ENCODE assay signal across 9 mouse cellular contexts in genomic region chr1:155722185-155722584, GRCm38 (mm10). TPM values are rescaled to one million over a fixed set of nuclear protein-coding genes. Genes with fewer than 3 reads are reported as not detected.
A peak's percentile ranks its signal among the peaks of the same experiment; 100 is the strongest.
DNase-seq lines count a peak whose midpoint lies in the region; ATAC-seq lines count a peak whose summit lies in the region.
"Had no signal": no experiment of that assay in that cellular context is flagged by ENCODE, and none has a peak within 500 bp of the region (broad histone marks: within the 10 kb centered on the region; RNA-seq: fewer than 3 reads in every experiment).

No protein-coding gene starts in this region.

- no peak overlapping the region for H3K9ac ChIP-seq in heart, embryonic 11.5 days (ENCODE audit: low read depth, low read length)
- H3K9ac ChIP-seq in heart, embryonic 15.5 days: no peak overlapping the region
- H3K9ac ChIP-seq in limb, embryonic 11.5 days (ENCODE audit: low read length): no peak overlapping the region

- H3K36me3 ChIP-seq in heart, embryonic 11.5 days (ENCODE audit: control insufficient read depth, insufficient read depth, low read length): no peaks in the 10 kb centered on the region
- H3K36me3 ChIP-seq in heart, embryonic 15.5 days: no peaks in the 10 kb centered on the region
- no peaks in the 10 kb centered on the region for H3K36me3 ChIP-seq in limb, embryonic 11.5 days (ENCODE audit: control insufficient read depth, insufficient read depth, low read length)

- ATAC-seq in heart, embryonic 11.5 days (replicated peaks; ENCODE audit: insufficient number of reproducible peaks, low FRiP score, low TSS enrichment): no peak
- ATAC-seq in heart, embryonic 15.5 days (replicated peaks; ENCODE audit: insufficient number of reproducible peaks, insufficient read depth, low FRiP score, low read depth): no peak
- 0 out of 2 replicates have a peak, but pooled peaks have one; percentile 42 for ATAC-seq in limb, embryonic 11.5 days (ENCODE audit: insufficient number of reproducible peaks, low FRiP score, low TSS enrichment, low read depth)

- no peaks in the 10 kb centered on the region for H3K4me1 ChIP-seq in heart, embryonic 11.5 days (ENCODE audit: control insufficient read depth, insufficient read depth, low read length)
- no peaks in the 10 kb centered on the region for H3K4me1 ChIP-seq in heart, embryonic 15.5 days (replicated peaks)
- H3K4me1 ChIP-seq in limb, embryonic 11.5 days (ENCODE audit: control insufficient read depth, insufficient read depth, low read length): no peaks in the 10 kb centered on the region

- intact Hi-C loops in heart, postnatal 25 days (cut with DNase I): loop anchor here (5.0 kb wide), 1 partner anchor 145 kb away; no protein-coding TSS in a partner anchor
- intact Hi-C loops in gastrocnemius, postnatal 14 days (cut with DNase I; ENCODE audit: low total_unique reads): loop anchor here (2.0 kb wide), 1 partner anchor 145 kb away; no protein-coding TSS in a partner anchor
- intact Hi-C loops in left cerebral cortex, postnatal 25 days (cut with DNase I): no loop called here

- H3K27ac ChIP-seq in heart, embryonic 11.5 days (ENCODE audit: low read depth, low read length): no peak overlapping the region
- H3K27ac ChIP-seq in heart, embryonic 15.5 days: no peak overlapping the region
- H3K27ac ChIP-seq in limb, embryonic 11.5 days (replicated peaks; ENCODE audit: low read depth, low read length): no peak overlapping the region

- under 1% methylated on average over 13 of the region's 13 CpGs for WGBS in heart, embryonic 11.5 days (ENCODE audit: insufficient replicate concordance)
- under 1% methylated on average over 13 of the region's 13 CpGs for WGBS in heart, embryonic 15.5 days
- under 1% methylated on average over 13 of the region's 13 CpGs for WGBS in limb, embryonic 11.5 days

- no peak for DNase-seq in heart, postnatal 25 days (ENCODE audit: low spot score)
- DNase-seq in adrenal gland, postnatal 25 days: peak; percentile 45
- DNase-seq in limb, embryonic 11.5 days (ENCODE audit: low spot score): peak; percentile 92
- peak; percentile 39 for DNase-seq in naive thymus-derived CD4-positive, alpha-beta T cell, adult 2 months (ENCODE audit: low read depth)
- DNase-seq in gastrocnemius, postnatal 14 days: no peak
- DNase-seq in left cerebral cortex, postnatal 25 days (ENCODE audit: low spot score in 2 of 2): no peak

- peak overlapping the region; percentile 60 for H3K4me2 ChIP-seq in heart, embryonic 11.5 days
- H3K4me2 ChIP-seq in heart, embryonic 15.5 days: peak overlapping the region; percentile 44
- H3K4me2 ChIP-seq in limb, embryonic 11.5 days (ENCODE audit: low read depth, severe bottlenecking): peak overlapping the region; percentile 22; the same call in 1 of the 2 replicates

- no peaks in the 10 kb centered on the region for H3K9me3 ChIP-seq in heart, embryonic 11.5 days (replicated peaks; ENCODE audit: control insufficient read depth, low read length)
- no peaks in the 10 kb centered on the region for H3K9me3 ChIP-seq in heart, embryonic 15.5 days (replicated peaks)
- H3K9me3 ChIP-seq in limb, embryonic 11.5 days (ENCODE audit: control insufficient read depth, low read length): no peaks in the 10 kb centered on the region; the same call in 1 of the 2 replicates

- H3K27me3 ChIP-seq in heart, embryonic 11.5 days (ENCODE audit: control insufficient read depth, insufficient read depth, low read length): peaks cover 32% of the 10 kb centered on the region
- peaks cover 71% of the 10 kb centered on the region for H3K27me3 ChIP-seq in heart, embryonic 15.5 days
- peaks cover 22% of the 10 kb centered on the region for H3K27me3 ChIP-seq in limb, embryonic 11.5 days (ENCODE audit: control insufficient read depth, insufficient read depth, low read length)

- H3K4me3 ChIP-seq in heart, embryonic 11.5 days (ENCODE audit: low read depth, low read length): peak overlapping the region; percentile 26
- H3K4me3 ChIP-seq in heart, embryonic 15.5 days: peak overlapping the region; percentile 12; the same call in 1 of the 2 replicates
- no peak overlapping the region for H3K4me3 ChIP-seq in limb, embryonic 11.5 days (ENCODE audit: low read depth, low read length)

RNA-seq across cellular contexts. Expression of gene Lhx4, which starts 29.3 kb away (rescaled TPM):
- polyA plus RNA-seq in heart, embryonic 11.5 days (2014; fragmentation: Nextera tagmentation; extraction: Ambion mirVana): not detected in 2 replicates
- total RNA-seq in heart, postnatal 25 days (2021): not detected
- total RNA-seq in adrenal gland, postnatal 25 days (2021): 0.06 TPM in 1 of 2 replicates, not detected in the other
- polyA plus RNA-seq in heart, embryonic 15.5 days (2015; fragmentation: Nextera tagmentation; extraction: Ambion mirVana): not detected in 2 replicates
- polyA plus RNA-seq in limb, embryonic 11.5 days (2014; fragmentation: Nextera tagmentation; extraction: Ambion mirVana): 0.06 TPM in 1 of 2 replicates, not detected in the other
- total RNA-seq in gastrocnemius, postnatal 14 days (2021): not detected
- total RNA-seq in left cerebral cortex, postnatal 25 days (2021): not detected
- polyA plus RNA-seq: large intestine, adult 2 months had no signal

Comparison
In these comparisons a context has a peak if more than half of its experiments do, and no peak if none do; other contexts are left out.
1. DNase-seq: peak in adrenal gland, postnatal 25 days (single experiment), limb, embryonic 11.5 days (single experiment) and naive thymus-derived CD4-positive, alpha-beta T cell, adult 2 months (single experiment); none in heart, postnatal 25 days (single experiment), gastrocnemius, postnatal 14 days (single experiment) and left cerebral cortex, postnatal 25 days (0 of 2).
2. Peak in every context shown above with its lines, with median percentiles within 50 percentile points of each other: H3K4me2 ChIP-seq.